Mouse (Mus musculus): ENCODE measurements at regions not wholly inside any gene's neighbourhood (a gene's known extent, or its start where the extent isn't known, plus 50 kb on each side); places are given as distances from the start of the nearest gene placed in this dataset.

DNA sequence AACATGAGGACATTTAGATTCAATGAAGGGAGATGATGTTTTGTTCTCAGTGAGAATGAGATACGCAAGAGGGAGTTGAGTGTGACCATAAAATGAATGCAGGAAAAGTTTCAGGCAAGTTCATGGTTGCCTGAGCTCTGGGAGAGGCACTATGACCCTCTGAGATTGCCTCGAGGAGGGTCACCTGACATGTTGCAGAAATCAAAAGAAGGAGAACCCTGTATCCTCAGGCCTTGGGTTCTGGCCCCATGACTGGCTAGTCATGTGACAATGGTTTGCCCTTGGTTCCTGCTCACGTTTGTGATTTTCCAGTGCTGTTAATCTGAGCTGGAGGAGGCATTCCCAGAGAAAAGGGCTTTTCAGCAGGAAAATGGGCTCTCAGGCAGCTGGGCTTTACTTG, 98.9 kb downstream of the Mab21l3 start:
- DNase-seq (ENCODE audit: low read depth, low spot score) = no peak

GRCm38 (mm10) chr3:101749031-101749632, 99.6 kb downstream of the Mab21l3 start:
- DNase-seq (ENCODE audit: low read depth, low spot score) = no peak

DNA sequence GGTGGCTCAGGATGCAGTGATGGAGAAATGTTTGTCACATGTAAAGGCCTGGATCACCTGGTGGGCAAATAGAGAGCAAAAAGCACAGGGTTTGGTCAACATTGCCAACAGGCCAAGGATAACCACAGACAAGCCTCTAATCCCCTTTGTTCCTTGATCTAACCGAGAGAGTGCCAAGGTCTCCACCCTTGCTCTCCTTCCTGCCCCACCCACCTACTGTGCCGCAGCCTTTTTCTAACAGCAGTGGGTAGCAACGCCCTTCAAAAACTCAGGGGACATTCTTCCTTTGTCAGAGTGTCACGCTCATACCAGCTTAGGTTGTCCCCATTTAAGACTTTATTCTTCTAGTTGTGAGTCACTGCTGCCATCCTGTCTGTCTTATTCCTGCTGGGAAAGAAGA, 100.6 kb downstream of the Mab21l3 start:
- peak; percentile 31 for DNase-seq (ENCODE audit: low read depth, low spot score)

DNA sequence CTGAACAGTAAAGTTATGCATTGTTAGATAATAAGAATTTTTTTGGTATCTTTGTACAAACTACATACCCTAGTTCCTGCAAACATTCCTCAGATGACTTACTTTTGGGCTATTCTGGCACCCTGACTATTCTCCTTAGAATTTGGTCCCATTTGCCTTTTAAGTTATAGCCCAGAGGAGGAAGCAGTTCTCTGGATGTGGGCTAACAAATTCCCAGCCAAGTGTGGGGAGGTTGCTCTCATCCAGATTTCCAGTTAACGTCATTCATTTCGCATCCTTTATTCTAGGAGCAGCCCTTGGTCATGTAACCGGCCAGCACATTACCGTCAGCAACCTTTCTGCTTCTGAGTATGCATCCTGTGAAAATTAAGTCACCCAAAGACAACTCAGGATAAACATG, 107.9 kb downstream of the Mab21l3 start:
- no peak for DNase-seq (ENCODE audit: low read depth, low spot score)

- no peak for DNase-seq (ENCODE audit: low read depth, low spot score)
These were observed 111.6 kb downstream of the Mab21l3 start for GRCm38 (mm10) chr3:101737197-101737596.

DNA sequence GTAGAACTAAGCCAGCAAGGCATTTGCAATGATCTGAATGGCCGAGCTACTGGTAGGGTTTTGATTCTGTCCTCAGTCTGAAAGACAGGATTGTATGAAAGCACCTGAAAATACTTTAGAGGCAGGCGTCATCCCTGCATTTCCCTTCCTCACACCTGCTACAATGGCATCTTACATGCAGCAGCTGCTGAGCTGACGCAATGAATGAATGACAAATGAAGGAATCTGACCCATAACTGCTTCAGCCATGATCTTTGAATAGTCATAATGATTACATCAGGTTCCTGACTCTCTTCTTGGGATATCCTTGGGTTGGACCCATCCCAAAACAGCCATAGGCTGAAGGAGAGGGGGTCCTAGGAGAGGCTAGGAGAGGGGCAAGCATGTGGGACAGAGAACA, 119.7 kb downstream of the Mab21l3 start:
- DNase-seq (ENCODE audit: low read depth, low spot score) = no peak

- DNase-seq (ENCODE audit: low read depth, low spot score) = no peak
These were observed 118.4 kb upstream of the Atp1a1 start for GRCm38 (mm10) chr3:101722926-101723325.

DNA sequence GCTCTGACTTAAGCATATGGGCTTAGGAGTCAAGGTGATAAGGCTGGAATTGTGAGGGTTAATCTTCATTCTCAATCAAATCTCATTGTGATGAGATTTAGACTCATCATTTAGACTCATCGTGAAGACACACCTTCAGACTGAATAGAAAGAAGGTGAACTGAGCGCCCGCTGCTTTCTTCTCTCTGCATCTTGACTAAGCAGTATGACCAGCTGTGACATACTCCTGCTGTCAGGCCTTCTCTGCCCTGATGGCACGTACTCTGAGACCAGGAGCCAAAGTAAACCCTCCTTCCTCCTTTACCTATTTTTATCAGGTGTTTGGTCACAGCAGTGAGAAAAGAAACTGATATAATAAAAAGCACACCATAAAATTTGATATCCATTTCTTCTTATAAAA, 117.5 kb upstream of the Atp1a1 start:
- no peak for DNase-seq (ENCODE audit: low read depth, low spot score)

- no peak for DNase-seq (ENCODE audit: low read depth, low spot score)
These were observed 110.9 kb upstream of the Atp1a1 start for GRCm38 (mm10) chr3:101715416-101715815.

GRCm38 (mm10) chr3:101714810-101715209, 110.3 kb upstream of the Atp1a1 start:
- peak; percentile 94 for DNase-seq (ENCODE audit: low read depth, low spot score)

GRCm38 (mm10) chr3:101713669-101714068, 109.2 kb upstream of the Atp1a1 start:
- DNase-seq (ENCODE audit: low read depth, low spot score) = no peak

- DNase-seq (ENCODE audit: low read depth, low spot score) = peak; percentile 48
These were observed 108.7 kb upstream of the Atp1a1 start for GRCm38 (mm10) chr3:101713138-101713638.

- peak; percentile 47 for DNase-seq (ENCODE audit: low read depth, low spot score)
These were observed 108.2 kb upstream of the Atp1a1 start for GRCm38 (mm10) chr3:101712666-101713065.

GRCm38 (mm10) chr3:101711594-101712171, 107.2 kb upstream of the Atp1a1 start:
- peak; percentile 60 for DNase-seq (ENCODE audit: low read depth, low spot score)

- DNase-seq (ENCODE audit: low read depth, low spot score) = peak; percentile 25
These were observed 105.0 kb upstream of the Atp1a1 start for GRCm38 (mm10) chr3:101709379-101709970.

- DNase-seq (ENCODE audit: low read depth, low spot score) = no peak
These were observed 104.3 kb upstream of the Atp1a1 start for GRCm38 (mm10) chr3:101708821-101709220.

DNA sequence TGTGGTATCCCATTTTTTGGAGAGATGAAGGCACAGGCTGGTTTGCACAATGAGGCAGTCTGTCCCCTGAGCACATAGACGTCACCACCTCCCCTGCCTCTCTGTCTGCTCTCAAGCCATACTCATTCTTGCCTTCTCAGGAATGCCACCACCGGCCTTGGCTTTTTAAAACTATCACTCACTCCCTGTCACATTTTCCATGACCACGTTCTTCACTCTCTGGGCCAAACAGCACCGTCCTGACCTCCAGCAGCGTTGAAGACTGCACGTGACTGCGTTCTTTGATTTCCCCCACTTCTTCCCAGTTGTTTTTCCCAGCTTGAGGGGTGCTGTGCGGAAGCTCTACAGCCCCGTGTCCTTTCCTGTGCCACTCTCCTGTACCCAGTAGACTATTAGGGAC, 100.4 kb upstream of the Atp1a1 start:
- no peak for DNase-seq (ENCODE audit: low read depth, low spot score)

- no peak for DNase-seq (ENCODE audit: low read depth, low spot score)
These were observed 99.8 kb upstream of the Atp1a1 start for GRCm38 (mm10) chr3:101704326-101704725.

DNA sequence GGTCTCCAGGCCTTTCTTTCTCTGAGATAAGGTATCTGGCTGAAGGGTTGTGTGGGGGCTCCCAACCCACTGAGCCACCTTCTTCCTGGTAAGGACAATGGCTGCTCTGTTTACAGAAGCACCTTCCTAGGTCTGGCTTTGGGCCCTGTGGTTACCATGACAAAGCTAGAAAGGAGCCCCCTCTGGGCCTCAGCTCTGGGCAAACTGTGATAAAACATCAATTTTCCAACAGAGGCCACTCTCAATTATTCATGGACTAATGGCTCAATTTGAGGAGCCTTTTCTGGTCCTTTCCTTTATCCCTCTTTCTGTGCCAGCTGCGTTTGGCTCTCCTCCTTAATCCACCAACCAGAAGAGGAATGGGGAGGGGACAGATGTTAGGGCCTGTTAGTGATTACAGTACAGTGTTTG, 97.3 kb upstream of the Atp1a1 start:
- no peak for DNase-seq (ENCODE audit: low read depth, low spot score)

DNA sequence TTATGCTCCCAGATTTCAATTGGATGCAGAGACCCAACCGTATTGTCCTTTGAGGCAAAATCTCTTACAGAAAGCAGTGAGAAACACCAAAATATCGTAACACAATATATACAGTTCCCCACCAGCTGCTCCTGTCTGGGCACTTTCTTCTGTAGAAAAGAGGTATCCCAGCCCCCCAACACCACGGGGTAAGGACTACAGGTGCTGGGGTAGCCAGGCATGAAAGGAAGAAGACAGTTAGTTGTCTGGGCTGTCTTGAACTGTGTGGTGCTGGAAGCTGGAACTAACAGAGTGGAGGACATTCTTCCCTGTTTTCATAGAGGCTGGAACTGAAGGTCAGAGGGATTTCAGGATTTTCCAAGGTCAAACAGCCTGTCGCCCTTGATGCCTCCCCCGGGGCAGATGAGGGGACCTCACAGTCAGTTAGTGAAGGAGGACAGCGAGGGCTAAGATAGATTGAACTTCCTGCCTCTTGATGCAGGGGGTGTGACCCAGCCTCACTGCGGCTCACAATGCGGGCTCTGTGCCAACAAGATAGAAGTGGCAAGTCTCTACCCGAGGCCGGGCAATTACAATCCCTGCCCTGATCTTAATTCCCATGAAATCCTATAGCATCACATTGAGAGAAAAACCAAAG, 96.6 kb upstream of the Atp1a1 start:
- peak; percentile 11 for DNase-seq (ENCODE audit: low read depth, low spot score)

DNA sequence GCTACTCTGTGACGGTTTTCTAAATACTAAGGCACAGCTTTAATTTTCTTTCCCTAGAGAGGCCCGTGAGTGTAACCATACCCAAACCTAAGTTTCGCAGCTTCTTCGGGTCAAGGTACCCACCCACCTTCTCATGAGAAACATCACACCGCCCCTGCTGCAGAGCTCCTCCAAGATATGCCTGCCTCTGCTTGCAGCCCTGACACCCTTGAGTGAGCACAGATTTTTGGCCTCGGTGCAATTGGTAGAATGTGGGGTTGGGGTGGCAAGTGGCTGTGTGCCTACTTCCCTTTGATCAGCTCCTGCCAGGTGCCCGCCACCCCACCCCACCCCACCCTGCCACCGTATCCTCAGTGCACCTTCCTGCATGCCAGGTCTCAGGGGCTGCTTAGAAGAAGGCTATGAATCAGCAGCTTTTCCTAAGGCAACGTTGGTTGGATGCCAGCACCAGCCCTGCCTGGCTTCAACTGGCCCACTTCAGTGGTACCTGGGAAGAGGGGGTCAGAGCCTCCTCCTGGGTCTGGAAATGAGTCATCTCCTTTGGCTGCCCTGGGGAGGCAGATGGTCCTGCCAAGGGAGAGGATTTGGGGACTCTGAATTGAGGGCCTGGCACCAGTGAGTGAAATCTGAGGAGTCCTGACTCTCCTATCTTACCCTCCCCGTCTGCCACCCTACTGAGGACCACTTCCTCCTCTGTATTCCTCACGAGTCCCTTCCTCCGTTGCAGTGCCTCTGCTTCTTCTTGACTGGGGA, 95.6 kb upstream of the Atp1a1 start:
- DNase-seq (ENCODE audit: low read depth, low spot score) = no peak

DNA sequence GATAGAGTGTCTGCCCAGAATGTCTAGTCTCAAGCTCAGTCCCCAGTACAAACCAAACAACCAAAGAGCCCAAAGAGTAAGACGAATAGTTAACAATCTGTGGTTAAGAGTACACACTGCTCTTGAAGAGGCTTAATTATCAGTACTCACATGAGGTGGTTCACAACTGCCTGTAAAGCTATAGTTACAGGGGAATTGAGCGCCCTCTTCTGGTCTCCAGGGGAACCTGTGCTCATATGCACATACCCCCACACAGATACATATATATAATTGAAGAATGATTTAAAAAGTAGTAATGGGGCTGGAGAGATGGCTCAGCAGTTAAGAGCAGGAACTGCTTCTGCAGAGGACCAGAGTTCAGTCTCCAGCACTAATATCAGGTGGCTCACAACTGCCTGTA, 92.3 kb upstream of the Atp1a1 start:
- peak; percentile 72 for DNase-seq (ENCODE audit: low read depth, low spot score)

All from ZHBTc4 (cell line).